Mouse (Mus musculus) liver, postnatal 0 days (tissue): ENCODE results near the gene Drc1. TPM values are rescaled to one million over a fixed set of nuclear protein-coding genes. Genes with fewer than 3 reads are reported as not detected.

ENCODE experiments used
- ATAC-seq: fragments of 200-750 bp; cut with Nextera tagmentation; 2 replicates; pipeline ENCODE4 v1.8.0; 2017; ENCODE audit warnings: mild to moderate bottlenecking, moderate library complexity
- DNase-seq: peaks from one replicate; pipeline ENCODE4 v3.0.0-alpha.2; 2016
- H3K27ac ChIP-seq: fragments of 300-500 bp; sonication (generic); 2 replicates; pipeline ENCODE4 v1.5.1; 2014; ENCODE audit warnings: antibody characterized with exemption, moderate library complexity, mild to moderate bottlenecking, low read depth
- H3K27me3 ChIP-seq: fragments of 300-500 bp; sonication (generic); 2 replicates; pipeline ENCODE4 v1.6.1; 2014; ENCODE audit warnings: low read length, control low read depth, mixed read lengths; ENCODE audit not compliant: insufficient read depth
- H3K36me3 ChIP-seq: fragments of 300-500 bp; sonication (generic); replicated peaks from 2 replicates; pipeline ENCODE4 v1.6.1; 2014; ENCODE audit warnings: mild to moderate bottlenecking, control low read depth, low read length, moderate library complexity, mixed read lengths; ENCODE audit not compliant: insufficient read depth
- H3K4me1 ChIP-seq: fragments of 300-500 bp; sonication (generic); 2 replicates; pipeline ENCODE4 v1.6.1; 2014; ENCODE audit warnings: antibody characterized with exemption, mild to moderate bottlenecking, control low read depth; ENCODE audit not compliant: insufficient read depth
- H3K4me2 ChIP-seq: fragments of 300-500 bp; sonication (generic); 2 replicates; pipeline ENCODE4 v1.6.1; 2014; ENCODE audit warnings: low read depth, mild to moderate bottlenecking, low read length, moderate library complexity, mixed read lengths
- H3K4me3 ChIP-seq: fragments of 300-500 bp; sonication (generic); 2 replicates; pipeline ENCODE4 v1.5.1; 2014; ENCODE audit warnings: low read depth, low read length
- H3K9ac ChIP-seq: fragments of 300-500 bp; sonication (generic); replicated peaks from 2 replicates; pipeline ENCODE4 v1.6.1; 2014; ENCODE audit warnings: mild to moderate bottlenecking, moderate library complexity
- H3K9me3 ChIP-seq: fragments of 300-500 bp; sonication (generic); 2 replicates; pipeline ENCODE4 v1.6.1; 2016; ENCODE audit warnings: mild to moderate bottlenecking, control low read depth, low read length, mixed read lengths
- CTCF ChIP-seq: sonication (generic); IDR thresholded peaks from 2 replicates; pipeline ENCODE4 v1.5.1; 2016; ENCODE audit warnings: antibody characterized with exemption, low read depth
- EP300 ChIP-seq: IDR thresholded peaks from 2 replicates; pipeline ENCODE4 v1.6.1; 2016; ENCODE audit warnings: antibody characterized with exemption, low read depth, mild to moderate bottlenecking
- WGBS: fragments of 180-500 bp; shearing (Covaris S2); extraction: QIAGEN DNeasy Blood & Tissue Kit; methylation state at CpG from one replicate; pipeline ENCODE4 v1.1.7; 2014; ENCODE audit not compliant: insufficient replicate concordance; 5-methylcytosine and 5-hydroxymethylcytosine counted together
- polyA plus RNA-seq: library from polyadenylated mRNA; unstranded; fragments of >200 nt; fragmentation: Nextera tagmentation; extraction: Ambion mirVana; gene quantifications from 2 replicates; pipeline ENCODE4 v1.2.1, GENCODE M21; 2015

Drc1 gene
- polyA plus RNA-seq, 1 experiment from 2014 or later: 0.31 TPM

DNA sequence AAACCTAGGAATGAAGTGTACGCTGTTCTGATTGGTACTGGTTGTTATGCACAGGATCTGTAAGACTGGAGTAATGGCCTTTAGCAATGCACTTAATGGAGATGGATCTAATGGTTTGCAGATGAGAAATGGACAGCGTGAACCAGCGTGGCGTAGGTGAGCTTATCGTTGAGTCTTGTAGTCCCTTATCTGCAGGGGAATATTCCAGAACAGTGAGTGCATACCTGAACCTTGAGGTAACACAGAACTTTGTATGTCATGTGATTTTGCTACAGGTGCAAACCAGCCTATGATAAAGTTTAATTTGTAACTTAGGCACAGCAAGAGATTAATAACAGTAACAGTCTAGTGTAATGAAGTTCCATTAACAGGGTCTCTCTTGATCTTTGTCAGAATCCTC, 42.7 kb upstream of the Drc1 start:
- DNase-seq (no peak), ATAC-seq (no peak)
- no peaks in the 10 kb centered on the region for H3K9me3 ChIP-seq
- H3K27ac ChIP-seq: no peak overlapping the region
- no peak overlapping the region for H3K9ac ChIP-seq
- H3K27me3 ChIP-seq: no peaks in the 10 kb centered on the region
- WGBS: 87% methylated on average over 5 of the region's 5 CpGs
- H3K36me3 ChIP-seq: no peaks in the 10 kb centered on the region
- peaks cover 24% of the 10 kb centered on the region for H3K4me1 ChIP-seq
- TF ChIP-seq CTCF (no peak), EP300 (no peak)
- H3K4me2 ChIP-seq: no peak overlapping the region
- H3K4me3 ChIP-seq: no peak overlapping the region

DNA sequence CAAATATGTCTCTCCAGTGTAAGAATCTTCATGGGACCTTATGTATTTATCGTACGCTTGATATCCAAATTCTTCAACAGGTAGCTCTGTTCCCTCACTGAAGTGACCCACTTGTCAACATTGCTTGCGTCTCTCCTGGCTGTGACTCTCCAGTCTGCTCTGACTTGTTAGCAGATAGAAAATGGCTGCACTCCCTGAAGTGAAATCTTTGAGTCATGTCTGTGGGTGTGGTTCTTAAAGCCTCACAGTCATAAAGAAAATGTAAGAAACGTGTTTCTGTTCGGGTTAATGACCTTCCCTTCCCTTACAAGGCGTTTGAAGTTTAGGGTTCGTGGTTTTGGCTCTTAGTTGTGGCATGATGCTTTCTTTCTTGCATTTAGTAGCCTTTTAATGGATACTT, 40.6 kb upstream of the Drc1 start:
- Histone ChIP-seq H3K4me1 (peaks cover 19% of the 10 kb centered on the region), H3K9me3 (no peaks in the 10 kb centered on the region), H3K36me3 (no peaks in the 10 kb centered on the region), H3K4me3 (no peak overlapping the region), H3K4me2 (no peak overlapping the region), H3K9ac (no peak overlapping the region), H3K27ac (no peak overlapping the region), H3K27me3 (no peaks in the 10 kb centered on the region)
- no peak for ATAC-seq
- 63% methylated on average over 7 of the region's 7 CpGs for WGBS
- TF ChIP-seq EP300 (no peak), CTCF (no peak)
- DNase-seq: no peak

DNA sequence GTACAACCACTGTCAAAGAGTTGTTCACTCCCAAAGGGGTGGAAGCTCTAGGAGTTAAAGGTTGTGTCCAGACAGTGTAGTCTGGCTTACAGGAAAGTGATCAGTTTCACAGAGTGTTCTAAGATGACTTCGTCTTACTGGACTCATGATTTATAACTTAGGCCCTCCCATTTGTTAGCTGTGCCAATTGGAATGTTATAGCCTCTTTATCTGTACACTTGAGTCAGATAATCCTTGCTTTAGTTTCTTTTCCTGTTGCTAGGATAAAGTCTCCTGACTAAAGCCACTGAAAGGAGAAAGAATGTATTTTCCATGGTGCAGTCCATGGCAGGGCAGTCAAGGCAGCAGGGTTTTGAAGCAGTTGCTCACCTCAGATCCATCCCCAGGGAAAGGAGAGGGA, 38.8 kb upstream of the Drc1 start:
- Histone ChIP-seq H3K36me3 (no peaks in the 10 kb centered on the region), H3K4me2 (no peak overlapping the region)
- WGBS: 70% methylated on average over 1 of the region's 1 CpGs

DNA sequence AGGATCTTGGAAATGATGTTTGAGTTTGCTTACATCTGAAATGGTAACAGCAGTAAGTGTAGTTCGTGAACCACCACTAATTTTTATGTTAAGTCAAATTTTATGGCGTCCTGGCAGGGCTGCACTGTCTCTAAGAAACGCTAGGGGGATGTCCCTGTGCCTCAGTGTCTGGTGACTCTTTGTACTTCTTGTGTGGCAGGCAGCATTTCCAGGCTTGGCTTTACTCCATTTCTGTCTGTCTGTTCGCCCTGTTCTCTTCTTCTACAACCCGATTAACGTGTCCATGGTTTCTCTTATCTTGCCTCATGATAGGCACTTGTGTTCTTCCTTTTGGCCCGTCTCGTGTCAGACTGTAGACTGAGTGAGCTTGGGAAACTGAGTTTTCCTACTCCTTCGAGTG, 37.4 kb upstream of the Drc1 start:
- no peak overlapping the region for H3K27ac ChIP-seq
- H3K4me3 ChIP-seq: no peak overlapping the region
- no peak overlapping the region for H3K4me2 ChIP-seq
- H3K9ac ChIP-seq: no peak overlapping the region
- H3K4me1 ChIP-seq: peaks cover 14% of the 10 kb centered on the region; the same call in 1 of the 2 replicates
- H3K27me3 ChIP-seq: no peaks in the 10 kb centered on the region
- TF ChIP-seq CTCF (peak; percentile 56), EP300 (no peak)
- ATAC-seq (peak; percentile 47; the same call in 1 of the 2 replicates), DNase-seq (no peak)
- WGBS: 51% methylated on average over 9 of the region's 9 CpGs
- no peaks in the 10 kb centered on the region for H3K36me3 ChIP-seq
- H3K9me3 ChIP-seq: no peaks in the 10 kb centered on the region

More for the DNA sequence above, 38.8 kb upstream of the Drc1 start:
- Histone ChIP-seq H3K9ac (no peak overlapping the region), H3K4me1 (peaks cover 14% of the 10 kb centered on the region; the same call in 1 of the 2 replicates), H3K4me3 (no peak overlapping the region), H3K27ac (no peak overlapping the region), H3K27me3 (no peaks in the 10 kb centered on the region), H3K9me3 (no peaks in the 10 kb centered on the region)
- TF ChIP-seq CTCF (no peak), EP300 (no peak)
- DNase-seq (no peak), ATAC-seq (no peak)

DNA sequence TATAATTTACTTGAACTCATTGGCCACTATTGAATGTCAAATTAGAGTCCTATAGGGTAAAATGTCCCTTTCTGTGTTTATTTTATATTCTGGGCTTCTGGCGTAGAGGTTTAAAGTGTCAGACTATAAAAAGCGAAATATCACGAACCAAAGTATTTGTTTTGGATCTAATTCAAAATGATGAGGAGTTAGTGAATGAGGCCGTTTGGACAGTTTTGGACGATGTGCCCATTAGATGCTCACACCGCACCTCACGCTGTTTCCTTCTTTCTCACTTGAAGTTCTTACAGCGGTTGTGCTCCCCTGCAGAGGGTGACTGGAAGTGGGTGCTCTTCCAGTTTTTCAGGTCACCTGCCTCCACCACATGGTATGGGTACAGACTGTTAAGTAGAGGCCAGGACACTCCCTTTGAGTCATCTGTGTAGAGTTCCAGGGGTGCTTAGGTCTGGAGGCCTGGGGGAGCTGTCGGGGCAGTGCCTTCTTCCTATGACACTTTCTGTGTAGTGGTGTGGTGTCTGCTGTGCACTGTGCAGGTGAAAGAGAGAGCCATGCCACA, 35.2 kb upstream of the Drc1 start:
- DNase-seq: no peak
- ATAC-seq: no peak
- H3K4me2 ChIP-seq: no peak overlapping the region
- H3K27me3 ChIP-seq: no peaks in the 10 kb centered on the region
- WGBS: 75% methylated on average over 9 of the region's 9 CpGs
- no peaks in the 10 kb centered on the region for H3K9me3 ChIP-seq
- H3K4me1 ChIP-seq: peaks cover 14% of the 10 kb centered on the region; the same call in 1 of the 2 replicates
- no peak overlapping the region for H3K4me3 ChIP-seq
- TF ChIP-seq CTCF (no peak), EP300 (no peak)
- H3K27ac ChIP-seq: no peak overlapping the region
- H3K36me3 ChIP-seq: peaks cover 4% of the 10 kb centered on the region; the same call in 1 of the 2 replicates
- H3K9ac ChIP-seq: no peak overlapping the region

DNA sequence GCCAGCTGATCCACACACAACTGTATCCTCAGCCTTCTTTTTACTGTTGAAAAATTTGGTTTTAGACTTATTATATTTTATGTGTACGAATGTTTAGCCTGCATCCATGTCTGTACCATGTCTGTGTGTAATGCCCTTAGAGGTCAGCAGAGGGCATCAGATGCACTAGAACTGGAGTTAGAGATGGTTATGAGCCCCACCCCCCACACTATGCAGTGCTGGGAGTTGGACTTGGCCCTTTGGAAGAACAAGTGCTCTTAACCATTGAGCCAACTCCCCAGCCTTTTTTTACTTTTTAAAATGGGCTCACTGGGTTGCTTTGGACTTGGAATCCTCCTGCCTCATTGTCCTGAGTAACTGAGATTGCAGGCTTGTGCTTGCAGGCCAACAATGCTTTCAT, 33.5 kb upstream of the Drc1 start:
- no peaks in the 10 kb centered on the region for H3K9me3 ChIP-seq
- H3K27ac ChIP-seq: no peak overlapping the region
- H3K4me1 ChIP-seq: peaks cover 10% of the 10 kb centered on the region; the same call in 1 of the 2 replicates
- H3K36me3 ChIP-seq: peaks cover 11% of the 10 kb centered on the region; the same call in 1 of the 2 replicates
- WGBS: 88% methylated on average over 1 of the region's 1 CpGs
- no peak for ATAC-seq
- H3K27me3 ChIP-seq: no peaks in the 10 kb centered on the region
- no peak overlapping the region for H3K4me3 ChIP-seq
- no peak for DNase-seq
- no peak overlapping the region for H3K4me2 ChIP-seq
- TF ChIP-seq EP300 (no peak), CTCF (peak; percentile 47)
- H3K9ac ChIP-seq: no peak overlapping the region
